Mouse (Mus musculus) lung, embryonic 16.5 days (tissue): ENCODE data around the gene Specc1. TPM values are rescaled to one million over a fixed set of nuclear protein-coding genes. Genes with fewer than 3 reads are reported as not detected.
A peak's percentile ranks its signal among the peaks of the same experiment; 100 is the strongest.

Experiments used
- ATAC-seq: fragments of 200-750 bp; cut with Nextera tagmentation; 2 replicates; pipeline ENCODE4 v1.8.0; 2017; ENCODE audit warnings: low read depth, mild to moderate bottlenecking, moderate library complexity
- H3K27ac ChIP-seq: fragments of 300-500 bp; sonication (generic); 2 replicates; pipeline ENCODE4 v1.5.1; 2014; ENCODE audit warnings: mild to moderate bottlenecking, control low read depth, low read length
- H3K27me3 ChIP-seq: fragments of 300-500 bp; sonication (generic); 2 replicates; pipeline ENCODE4 v1.6.1; 2014; ENCODE audit warnings: low read depth, low read length, mixed read lengths; ENCODE audit not compliant: control insufficient read depth, insufficient read depth
- H3K36me3 ChIP-seq: fragments of 300-500 bp; sonication (generic); 2 replicates; pipeline ENCODE4 v1.6.1; 2014; ENCODE audit warnings: low read length; ENCODE audit not compliant: control insufficient read depth, insufficient read depth
- H3K4me1 ChIP-seq: fragments of 300-500 bp; sonication (generic); replicated peaks from 2 replicates; pipeline ENCODE4 v1.6.1; 2014; ENCODE audit warnings: low read length, mixed read lengths; ENCODE audit not compliant: control insufficient read depth, insufficient read depth
- H3K4me2 ChIP-seq: fragments of 300-500 bp; sonication (generic); 2 replicates; pipeline ENCODE4 v1.6.1; 2014; ENCODE audit warnings: low read depth, low read length, control low read depth
- H3K4me3 ChIP-seq: fragments of 300-500 bp; sonication (generic); 2 replicates; pipeline ENCODE4 v1.5.1; 2014; ENCODE audit warnings: mild to moderate bottlenecking, low read length, control low read depth
- H3K9ac ChIP-seq: fragments of 300-500 bp; sonication (generic); 2 replicates; pipeline ENCODE4 v1.6.1; 2014; ENCODE audit warnings: low read length, control low read depth
- H3K9me3 ChIP-seq: fragments of 300-500 bp; sonication (generic); 2 replicates; pipeline ENCODE4 v1.6.1; 2016; ENCODE audit warnings: low read length; ENCODE audit not compliant: control insufficient read depth
- WGBS: fragments of 180-500 bp; shearing (Covaris S2); extraction: QIAGEN DNeasy Blood & Tissue Kit; methylation state at CpG from one replicate; pipeline ENCODE4 v1.1.7; 2014; 5-methylcytosine and 5-hydroxymethylcytosine counted together
- polyA plus RNA-seq: library from polyadenylated mRNA; unstranded; fragments of >200 nt; fragmentation: Nextera tagmentation; extraction: Ambion mirVana; gene quantifications from 2 replicates; pipeline ENCODE4 v1.2.1, GENCODE M21; 2015

The Specc1 gene
- polyA plus RNA-seq, 1 experiment from 2014 or later: 9.7 TPM

DNA sequence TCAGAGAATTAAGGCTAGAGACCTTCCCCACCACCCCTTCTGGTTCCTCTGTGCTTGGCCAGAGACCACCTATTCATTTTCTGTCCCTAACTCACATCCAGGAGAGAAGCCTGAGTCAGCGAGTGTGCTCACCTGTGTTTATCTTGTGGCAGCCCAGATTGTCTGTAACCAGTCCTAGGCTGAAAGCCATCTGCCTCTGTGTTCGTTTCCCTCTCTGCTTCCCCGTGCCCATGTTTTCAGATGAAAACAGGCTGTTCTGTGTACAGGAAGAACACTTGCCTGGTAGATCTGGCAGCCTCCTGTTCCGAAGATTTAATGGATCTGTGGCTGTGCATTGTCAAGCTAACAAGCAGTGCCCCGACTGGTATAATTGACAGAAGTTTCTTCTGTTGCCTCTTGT is 68.4 kb downstream of the Specc1 start:
- Histone ChIP-seq H3K4me1 (peaks cover 11% of the 10 kb centered on the region), H3K4me2 (no peak overlapping the region), H3K36me3 (no peaks in the 10 kb centered on the region), H3K9ac (no peak overlapping the region), H3K4me3 (no peak overlapping the region), H3K27me3 (no peaks in the 10 kb centered on the region), H3K27ac (no peak overlapping the region), H3K9me3 (no peaks in the 10 kb centered on the region)
- 46% methylated on average over 5 of the region's 5 CpGs for WGBS
- no peak for ATAC-seq

GRCm38 (mm10) chr11:62025770-62026169 is 69.2 kb downstream of the Specc1 start:
- Histone ChIP-seq H3K4me3 (no peak overlapping the region), H3K4me1 (peaks cover 11% of the 10 kb centered on the region), H3K9me3 (no peaks in the 10 kb centered on the region), H3K36me3 (no peaks in the 10 kb centered on the region), H3K27ac (no peak overlapping the region), H3K9ac (no peak overlapping the region), H3K27me3 (no peaks in the 10 kb centered on the region), H3K4me2 (no peak overlapping the region)
- ATAC-seq: no peak
- 79% methylated on average over 2 of the region's 2 CpGs for WGBS

DNA sequence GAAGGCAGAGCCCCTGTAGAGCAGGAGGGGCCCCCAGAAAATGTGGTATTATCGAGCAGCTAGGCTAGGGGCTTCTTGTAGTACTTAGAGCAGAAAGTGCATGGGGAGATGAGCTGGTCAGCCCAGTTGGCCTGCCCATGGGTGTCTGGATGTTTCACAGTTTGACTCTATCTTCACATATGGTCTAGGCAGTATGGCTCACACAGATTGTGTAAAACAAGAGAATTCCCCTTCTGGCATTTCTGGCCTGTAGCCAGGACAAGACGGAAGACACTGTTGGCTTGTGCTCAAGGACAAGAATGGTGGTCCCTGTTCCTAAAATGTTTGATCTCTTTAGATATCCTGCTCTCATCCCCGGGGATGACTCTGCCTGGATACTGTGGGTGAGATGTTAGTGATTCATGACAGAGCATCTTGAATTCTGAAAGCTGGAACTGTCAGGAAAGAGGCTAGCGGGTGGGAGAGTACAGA is 69.8 kb downstream of the Specc1 start:
- 50% methylated on average over 4 of the region's 4 CpGs for WGBS
- Histone ChIP-seq H3K4me3 (no peak overlapping the region), H3K9me3 (no peaks in the 10 kb centered on the region), H3K36me3 (no peaks in the 10 kb centered on the region), H3K27me3 (no peaks in the 10 kb centered on the region), H3K4me1 (peaks cover 11% of the 10 kb centered on the region), H3K9ac (no peak overlapping the region), H3K27ac (no peak overlapping the region), H3K4me2 (no peak overlapping the region)
- peak; percentile 37; the same call in 1 of the 2 replicates for ATAC-seq

DNA sequence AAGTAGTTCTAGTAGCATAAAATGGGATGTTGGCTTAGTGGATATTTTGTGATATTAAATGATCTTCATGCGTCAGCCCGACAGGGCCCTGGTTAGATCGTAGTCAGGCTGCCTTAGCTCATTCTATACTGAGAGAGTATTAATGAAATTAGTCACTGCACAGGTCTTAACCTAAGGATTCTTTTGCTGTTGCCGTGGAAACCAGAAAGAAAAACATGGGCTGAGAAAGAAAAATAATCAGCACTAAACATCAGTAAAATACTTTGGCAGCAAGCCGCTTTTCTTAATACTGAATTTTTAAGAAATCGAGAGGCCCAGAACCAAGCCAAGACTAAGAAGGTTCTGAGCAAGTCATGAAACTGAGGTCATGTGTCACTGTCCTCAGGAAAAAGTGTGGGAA is 70.7 kb downstream of the Specc1 start:
- Histone ChIP-seq H3K36me3 (no peaks in the 10 kb centered on the region), H3K4me3 (no peak overlapping the region), H3K4me1 (peaks cover 11% of the 10 kb centered on the region), H3K27ac (no peak overlapping the region), H3K27me3 (no peaks in the 10 kb centered on the region), H3K4me2 (no peak overlapping the region), H3K9me3 (no peaks in the 10 kb centered on the region), H3K9ac (no peak overlapping the region)
- ATAC-seq: no peak
- WGBS: 63% methylated on average over 6 of the region's 6 CpGs

DNA sequence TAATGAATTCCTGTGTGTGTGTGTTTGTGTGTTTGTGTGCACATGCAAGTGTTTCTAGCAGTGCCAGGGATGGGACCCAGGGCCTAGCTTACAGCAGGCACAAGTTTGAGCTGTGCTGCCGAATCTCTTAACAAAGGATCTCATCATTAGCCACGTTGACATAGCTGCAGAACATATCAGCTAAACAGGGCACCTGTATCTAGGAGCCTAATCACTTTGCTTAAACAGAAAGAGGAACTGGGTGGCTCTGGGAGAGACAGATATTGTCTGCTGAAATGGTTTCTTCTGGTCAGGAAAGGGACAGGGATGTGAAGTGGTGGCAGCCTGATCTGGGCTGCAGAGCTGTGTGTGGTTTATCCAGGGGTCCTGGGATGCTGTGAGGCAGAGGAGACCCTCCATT is 71.1 kb downstream of the Specc1 start:
- Histone ChIP-seq H3K9me3 (no peaks in the 10 kb centered on the region), H3K4me1 (peaks cover 11% of the 10 kb centered on the region), H3K27me3 (no peaks in the 10 kb centered on the region), H3K9ac (no peak overlapping the region), H3K4me2 (no peak overlapping the region), H3K27ac (no peak overlapping the region), H3K36me3 (no peaks in the 10 kb centered on the region), H3K4me3 (no peak overlapping the region)
- no peak for ATAC-seq
- WGBS: 43% methylated on average over 2 of the region's 2 CpGs

GRCm38 (mm10) chr11:62029171-62029570 is 72.6 kb downstream of the Specc1 start:
- WGBS: 77% methylated on average over 9 of the region's 9 CpGs
- Histone ChIP-seq H3K27ac (no peak overlapping the region), H3K4me2 (no peak overlapping the region), H3K9me3 (no peaks in the 10 kb centered on the region), H3K4me1 (peaks cover 11% of the 10 kb centered on the region; the same call in 1 of the 2 replicates), H3K27me3 (no peaks in the 10 kb centered on the region), H3K36me3 (no peaks in the 10 kb centered on the region), H3K4me3 (no peak overlapping the region), H3K9ac (no peak overlapping the region)
- ATAC-seq: no peak

DNA sequence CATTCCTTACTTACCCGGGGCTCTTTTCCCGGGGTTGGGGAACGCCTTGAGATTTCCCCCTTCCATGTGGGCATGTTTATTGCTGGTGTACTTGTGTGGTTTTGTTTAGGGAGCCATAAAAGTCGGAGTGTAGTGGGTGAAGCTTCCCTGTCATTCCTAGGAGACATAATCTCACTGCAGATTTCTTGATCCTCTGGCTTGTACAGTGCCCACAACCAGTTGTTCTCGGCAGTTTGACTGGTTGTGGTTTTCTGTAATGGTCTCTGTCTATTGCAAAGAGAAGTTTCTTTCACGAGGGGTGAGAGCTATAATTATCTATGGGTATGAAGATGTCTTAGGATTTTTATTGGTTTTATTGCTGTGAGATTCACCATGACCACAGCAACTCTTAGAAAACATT is 78.0 kb downstream of the Specc1 start:
- Histone ChIP-seq H3K4me2 (no peak overlapping the region), H3K4me1 (no peaks in the 10 kb centered on the region), H3K36me3 (no peaks in the 10 kb centered on the region), H3K27me3 (no peaks in the 10 kb centered on the region), H3K27ac (no peak overlapping the region), H3K9ac (no peak overlapping the region), H3K4me3 (no peak overlapping the region), H3K9me3 (no peaks in the 10 kb centered on the region)
- ATAC-seq: no peak
- 68% methylated on average over 6 of the region's 6 CpGs for WGBS

- Histone ChIP-seq H3K27me3 (no peaks in the 10 kb centered on the region), H3K4me2 (no peak overlapping the region)
- no peak for ATAC-seq
Observed at GRCm38 (mm10) chr11:62035220-62035619, 78.7 kb downstream of the Specc1 start.

DNA sequence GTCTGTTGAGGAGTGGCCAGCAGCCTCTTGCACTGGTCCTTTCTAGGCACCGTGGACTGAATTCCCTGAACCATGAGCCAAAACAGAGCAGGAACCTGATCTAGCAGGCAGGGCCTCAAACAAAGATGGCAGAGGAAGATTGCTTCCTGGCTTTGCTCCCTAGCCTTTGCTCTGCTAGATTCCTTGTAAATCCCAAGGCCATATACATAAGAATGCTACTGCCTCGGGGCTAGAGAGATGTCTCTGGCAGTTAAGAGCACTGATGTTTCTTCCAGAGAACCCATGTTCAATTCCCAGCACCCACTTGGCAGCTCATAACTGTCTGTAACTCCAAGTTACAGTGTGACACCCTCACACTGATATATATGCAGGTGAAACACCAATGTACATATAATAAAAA is 83.6 kb downstream of the Specc1 start:
- H3K27me3 ChIP-seq: no peaks in the 10 kb centered on the region
- H3K9ac ChIP-seq: no peak overlapping the region
- H3K27ac ChIP-seq: no peak overlapping the region
- H3K36me3 ChIP-seq: no peaks in the 10 kb centered on the region
- H3K4me3 ChIP-seq: no peak overlapping the region
- H3K4me2 ChIP-seq: no peak overlapping the region
- WGBS: 65% methylated on average over 2 of the region's 2 CpGs
- H3K4me1 ChIP-seq: no peaks in the 10 kb centered on the region
- ATAC-seq: no peak
- H3K9me3 ChIP-seq: no peaks in the 10 kb centered on the region

More at GRCm38 (mm10) chr11:62035220-62035619, 78.7 kb downstream of the Specc1 start:
- H3K36me3 ChIP-seq: no peaks in the 10 kb centered on the region
- no peaks in the 10 kb centered on the region for H3K4me1 ChIP-seq
- H3K27ac ChIP-seq: no peak overlapping the region
- 78% methylated on average over 1 of the region's 1 CpGs for WGBS
- H3K9ac ChIP-seq: no peak overlapping the region
- H3K9me3 ChIP-seq: no peaks in the 10 kb centered on the region
- H3K4me3 ChIP-seq: no peak overlapping the region

GRCm38 (mm10) chr11:62044627-62045026 is 88.1 kb downstream of the Specc1 start:
- Histone ChIP-seq H3K9ac (no peak overlapping the region), H3K9me3 (no peaks in the 10 kb centered on the region), H3K27ac (no peak overlapping the region), H3K4me2 (no peak overlapping the region), H3K27me3 (no peaks in the 10 kb centered on the region), H3K4me3 (no peak overlapping the region), H3K4me1 (no peaks in the 10 kb centered on the region), H3K36me3 (no peaks in the 10 kb centered on the region)
- ATAC-seq: no peak
- 37% methylated on average over 3 of the region's 3 CpGs for WGBS
